Mouse (Mus musculus) erythroid progenitor cell, adult 5-6 weeks (primary cell): ENCODE results near the gene Tex30. TPM values are rescaled to one million over a fixed set of nuclear protein-coding genes. Genes with fewer than 3 reads are reported as not detected.

Source experiments
- ATAC-seq: replicated peaks from 2 replicates; pipeline ENCODE4 v1.8.0; 2016; ENCODE audit warnings: moderate number of reproducible peaks, mild to moderate bottlenecking, moderate TSS enrichment, inconsistent platforms; ENCODE audit not compliant: poor library complexity, low FRiP score, severe bottlenecking
- total RNA-seq, 2 experiments: library from RNA; stranded (forward) in 1 of 2; stranded (reverse) in 1 of 2; fragments of 150-400 nt in 1 of 2; fragments of 186-747, 209-891 nt in 1 of 2; gene quantifications; 2 replicates each; pipeline versions ENCODE4 v1.2.3 to v1.2.4; 2015 to 2017; ENCODE audit warnings: low replicate concordance in 2 of 2

Tex30 gene
- 22.7 and 36.9 TPM in 2 replicates for total RNA-seq (2015; ENCODE audit: low replicate concordance)
- total RNA-seq (2017; ENCODE audit: low replicate concordance): 8.5 and 34.1 TPM in 2 replicates

- ATAC-seq: peak; percentile 97
Measured at GRCm38 (mm10) chr1:44102259-44102717, at the start of gene Tex30. Gene Tex30 (minus strand): TSS chr1:44102441.

GRCm38 (mm10) chr1:44148706-44149105 lies 46.5 kb upstream of the Tex30 start:
- no peak for ATAC-seq

DNA sequence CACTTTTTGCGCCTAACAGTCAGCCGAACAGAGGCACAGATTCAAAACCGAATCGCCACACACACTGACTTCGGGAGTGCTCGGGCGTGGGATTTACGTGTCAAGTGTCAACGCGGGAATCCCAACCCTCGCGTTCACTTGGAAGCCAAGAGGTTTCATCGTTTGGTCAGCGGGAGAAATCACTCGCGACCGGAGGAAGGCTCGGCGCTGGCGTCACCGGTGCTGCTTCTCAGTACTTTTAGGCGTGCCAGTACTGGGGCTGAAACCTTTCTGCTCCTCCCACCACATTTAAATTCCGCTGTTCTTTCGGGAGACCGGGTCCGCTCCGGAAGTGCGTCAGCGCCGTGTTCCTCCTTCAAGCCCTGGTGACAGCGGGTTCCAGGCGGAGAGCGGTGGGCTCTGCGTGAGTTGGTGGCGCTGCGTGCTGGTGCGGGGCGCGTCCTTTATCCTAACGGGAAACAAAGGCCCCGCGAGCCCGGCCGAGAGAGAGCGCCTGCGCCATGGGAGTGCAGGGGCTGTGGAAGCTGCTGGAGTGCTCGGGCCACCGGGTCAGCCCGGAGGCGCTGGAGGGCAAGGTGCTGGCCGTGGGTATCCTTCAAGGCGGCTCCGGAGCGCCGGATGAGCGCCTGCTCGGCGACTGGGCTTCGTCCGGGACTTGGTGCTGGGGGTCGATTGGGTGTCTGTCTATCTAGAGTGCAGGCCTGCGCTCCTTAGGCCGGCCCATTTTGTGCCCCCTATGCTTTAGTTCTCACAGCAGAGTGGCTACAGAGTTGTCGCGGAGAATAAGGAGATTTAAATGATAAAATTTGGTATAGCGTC lies 45.5 kb upstream of the Tex30 start, which contains the start of gene Ercc5:
TSS of gene Ercc5 (plus strand) at position 182 of the 819 bp plus-strand sequence.
- peak; percentile 94 for ATAC-seq

GRCm38 (mm10) chr1:44142747-44143146 lies 40.5 kb upstream of the Tex30 start:
- ATAC-seq: no peak

GRCm38 (mm10) chr1:44140232-44140631 lies 38.0 kb upstream of the Tex30 start:
- no peak for ATAC-seq

GRCm38 (mm10) chr1:44129929-44130581 lies 27.8 kb upstream of the Tex30 start:
- ATAC-seq: no peak

GRCm38 (mm10) chr1:44125590-44125989 lies 23.3 kb upstream of the Tex30 start:
- no peak for ATAC-seq

- no peak for ATAC-seq
Measured at GRCm38 (mm10) chr1:44122256-44122655, 20.0 kb upstream of the Tex30 start.

GRCm38 (mm10) chr1:44120074-44120406 lies 17.8 kb upstream of the Tex30 start:
- no peak for ATAC-seq

DNA sequence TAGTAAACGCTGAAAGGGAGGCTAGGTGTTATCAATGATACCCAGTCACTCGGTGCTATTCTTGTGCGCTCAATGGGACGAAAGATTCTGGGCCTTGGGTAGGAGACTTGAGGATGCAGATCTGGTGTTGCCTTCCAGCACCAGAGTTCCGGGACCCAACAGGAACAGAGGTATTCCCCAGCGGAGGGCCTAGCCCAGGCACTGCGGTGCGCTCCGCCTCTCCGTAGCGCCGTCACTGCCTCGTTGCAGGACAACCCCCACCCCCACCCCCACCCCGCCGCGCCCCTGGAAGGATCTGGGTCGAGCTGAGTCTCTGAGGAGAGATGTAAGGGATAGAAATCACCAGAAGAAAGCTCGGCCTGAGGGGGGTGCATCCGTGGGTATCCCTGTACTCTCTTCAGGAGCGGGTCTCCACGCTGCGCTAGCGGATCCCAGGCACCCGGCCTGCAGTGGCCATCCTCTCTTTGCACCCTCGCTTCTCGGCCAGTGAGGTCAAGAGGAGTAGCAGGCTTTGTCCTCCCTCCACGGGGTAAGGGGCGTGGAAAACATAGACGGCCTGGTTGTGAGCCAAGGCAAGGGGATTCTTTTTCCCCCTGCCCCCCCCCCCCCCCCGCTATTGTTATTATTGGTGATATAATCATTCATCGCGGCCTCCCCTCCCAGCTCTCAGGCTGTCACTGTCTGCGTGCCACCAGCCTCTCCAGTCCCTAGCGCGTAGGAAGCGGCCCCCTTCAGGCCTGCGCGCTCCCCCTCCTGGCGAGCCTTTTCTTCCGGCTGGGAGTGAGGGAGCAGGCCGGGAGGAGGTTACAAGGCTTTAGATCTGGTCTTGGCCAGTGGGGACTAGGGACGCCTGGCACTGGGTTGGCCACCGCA lies 17.2 kb upstream of the Tex30 start:
- peak; percentile 65 for ATAC-seq

- peak; percentile 75 for ATAC-seq
Measured at GRCm38 (mm10) chr1:44118239-44119054, 16.2 kb upstream of the Tex30 start, which contains the start of the genes Kdelc1 and Bivm. Gene Kdelc1 (minus strand): TSS chr1:44118808. Gene Bivm (plus strand): TSS chr1:44118957.

GRCm38 (mm10) chr1:44117571-44117970 lies 15.3 kb upstream of the Tex30 start:
- no peak for ATAC-seq

- no peak for ATAC-seq
Measured at GRCm38 (mm10) chr1:44102939-44103338, 698 bp upstream of the Tex30 start.

GRCm38 (mm10) chr1:44101448-44102225 lies 604 bp downstream of the Tex30 start:
- ATAC-seq: peak; percentile 65

DNA sequence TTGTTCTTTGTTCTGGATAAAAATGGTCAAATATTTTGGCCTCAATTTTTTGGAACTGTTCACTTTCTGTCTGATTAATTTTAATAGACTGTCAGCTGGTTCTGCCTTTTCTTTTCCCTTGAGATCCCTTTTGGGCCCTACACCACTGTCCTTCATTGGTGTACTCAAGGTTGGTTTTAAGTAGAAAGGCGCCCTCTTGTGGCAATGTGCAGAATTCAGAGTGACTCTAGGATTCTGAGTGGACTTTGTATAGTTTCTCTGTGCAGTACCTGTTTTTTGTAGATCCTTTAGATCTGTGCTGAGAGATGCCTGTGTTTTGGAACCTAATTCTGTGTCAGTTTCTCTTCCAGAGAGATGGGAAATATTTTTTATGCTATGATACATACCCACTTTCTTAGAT lies 37.6 kb downstream of the Tex30 start:
- peak; percentile 52; the same call in 1 of the 2 replicates for ATAC-seq

DNA sequence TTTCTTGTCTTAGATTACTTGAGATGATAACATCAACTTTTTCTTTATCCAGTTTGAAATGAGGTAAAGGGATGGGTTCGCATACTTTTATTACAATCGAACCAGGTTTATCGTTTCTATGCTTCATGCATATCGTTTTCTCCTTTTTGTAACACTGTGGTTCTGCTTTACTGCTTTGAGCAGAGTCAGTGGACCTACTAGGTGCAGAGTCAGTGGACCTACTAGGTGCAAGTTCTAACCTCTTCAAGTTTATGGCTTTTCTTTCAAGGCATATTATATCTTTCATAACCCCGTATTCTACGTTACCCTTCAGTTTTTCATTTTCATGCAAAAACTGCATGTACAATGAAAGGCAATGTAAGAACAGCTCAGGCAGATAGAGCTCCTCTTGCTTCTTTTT lies 38.8 kb downstream of the Tex30 start:
- no peak for ATAC-seq

DNA sequence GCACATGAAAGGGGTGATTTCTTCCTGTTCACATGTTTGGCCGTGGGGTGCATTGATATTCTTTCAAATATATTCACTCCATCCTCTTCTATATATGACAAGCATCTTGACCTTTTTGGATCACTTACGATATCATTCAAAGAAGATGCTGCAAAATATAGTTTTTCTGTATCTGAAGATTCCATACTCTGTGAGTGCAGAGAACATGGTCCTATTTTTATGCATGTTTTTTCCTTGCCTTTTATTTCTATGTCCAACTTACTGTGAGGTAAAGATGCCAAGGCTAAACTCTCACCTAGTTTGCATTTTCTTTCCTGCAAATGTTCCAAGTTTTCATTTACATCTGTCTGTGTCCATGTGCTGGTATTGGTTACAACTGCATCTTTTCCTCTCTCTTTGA lies 40.4 kb downstream of the Tex30 start, which contains the start of gene Gm8251:
TSS of gene Gm8251 (minus strand) at position 101 of the 400 bp plus-strand sequence.
- ATAC-seq: no peak

- ATAC-seq: no peak
Measured at GRCm38 (mm10) chr1:44057805-44058204, 44.4 kb downstream of the Tex30 start.
